Mouse (Mus musculus): Measurements from ENCODE around the gene Zfp260. TPM values are rescaled to one million over a fixed set of nuclear protein-coding genes. Genes with fewer than 3 reads are reported as not detected.
"Not testable (repeated sequence)": the region's sequence is repeated elsewhere in the genome, so short reads cannot be mapped to it uniquely, and the experiment has no call there.

Zfp260 gene
- polyA plus RNA-seq, 1 experiment from 2014 or later, result 120 TPM

GRCm38 (mm10) chr7:30093918-30094415 is 610 bp upstream of the Zfp260 start:
- H3K4me2 ChIP-seq, result peak overlapping the region; percentile 79
- H3K4me3 ChIP-seq (ENCODE audit: low read depth, low read length), result peak overlapping the region; percentile 51
- H3K9ac ChIP-seq, result peak overlapping the region; percentile 71; the same call in 1 of the 2 replicates
- no peak for DNase-seq
- H3K27ac ChIP-seq (ENCODE audit: low read depth), result 0 out of 2 replicates have a peak overlapping the region, but pooled peaks have one; percentile 42
- ATAC-seq (ENCODE audit: insufficient read depth), result no peak
- no peaks in the 10 kb centered on the region for H3K27me3 ChIP-seq (ENCODE audit: insufficient read depth, low read length)
- WGBS, result 71% methylated on average over 6 of the region's 6 CpGs
- 0 out of 2 replicates have a peak, but pooled peaks cover 4% of the 10 kb centered on the region for H3K4me1 ChIP-seq (ENCODE audit: insufficient read depth)
- TF ChIP-seq CTCF (IDR thresholded peaks at IDR 0.05; ENCODE audit: low read depth), result no peak
- no peaks in the 10 kb centered on the region for H3K9me3 ChIP-seq (ENCODE audit: low read depth, low read length)
- H3K36me3 ChIP-seq (ENCODE audit: insufficient read depth), result peaks cover 10% of the 10 kb centered on the region

DNA sequence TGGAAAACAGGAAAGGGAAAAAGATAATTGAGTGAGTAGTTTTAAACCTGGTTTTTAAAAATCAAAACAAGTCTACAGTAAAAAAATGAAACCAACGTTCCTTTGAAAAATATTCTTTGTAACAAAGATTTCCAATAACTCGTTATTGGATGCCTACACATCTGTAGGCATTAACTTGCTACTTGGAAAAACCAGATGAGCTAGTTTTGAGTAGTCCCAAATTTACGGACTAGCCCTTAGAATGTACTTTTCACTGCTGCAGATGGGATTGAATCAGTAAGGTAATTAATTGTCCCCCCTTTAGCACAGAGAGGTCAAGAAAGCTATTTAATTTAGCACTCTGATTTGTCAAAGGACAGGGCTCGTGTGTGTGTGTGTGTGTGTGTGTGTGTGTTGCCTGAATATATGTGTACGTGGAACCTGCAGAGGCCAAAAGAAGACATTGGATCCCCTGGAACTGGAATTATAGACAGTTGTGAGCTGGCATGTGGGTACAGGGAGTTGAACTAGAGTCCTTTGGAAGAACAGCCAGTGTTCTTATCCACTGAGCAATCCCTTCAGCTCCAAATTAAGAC is 1.1 kb downstream of the Zfp260 start:
- 3% methylated on average over 5 of the region's 5 CpGs for WGBS
- ATAC-seq (ENCODE audit: insufficient read depth) (no peak), DNase-seq (peak; percentile 52)
- peak overlapping the region; percentile 79 for H3K4me2 ChIP-seq
- H3K9ac ChIP-seq, result peak overlapping the region; percentile 71
- H3K4me3 ChIP-seq (ENCODE audit: low read depth, low read length), result peak overlapping the region; percentile 51
- TF ChIP-seq CTCF (IDR thresholded peaks at IDR 0.05; ENCODE audit: low read depth), result no peak
- no peaks in the 10 kb centered on the region for H3K4me1 ChIP-seq (ENCODE audit: insufficient read depth)
- no peaks in the 10 kb centered on the region for H3K27me3 ChIP-seq (ENCODE audit: insufficient read depth, low read length)
- H3K9me3 ChIP-seq (ENCODE audit: low read depth, low read length), result no peaks in the 10 kb centered on the region
- H3K27ac ChIP-seq (ENCODE audit: low read depth), result peak overlapping the region; percentile 95
- H3K36me3 ChIP-seq (ENCODE audit: insufficient read depth), result peaks cover 26% of the 10 kb centered on the region

DNA sequence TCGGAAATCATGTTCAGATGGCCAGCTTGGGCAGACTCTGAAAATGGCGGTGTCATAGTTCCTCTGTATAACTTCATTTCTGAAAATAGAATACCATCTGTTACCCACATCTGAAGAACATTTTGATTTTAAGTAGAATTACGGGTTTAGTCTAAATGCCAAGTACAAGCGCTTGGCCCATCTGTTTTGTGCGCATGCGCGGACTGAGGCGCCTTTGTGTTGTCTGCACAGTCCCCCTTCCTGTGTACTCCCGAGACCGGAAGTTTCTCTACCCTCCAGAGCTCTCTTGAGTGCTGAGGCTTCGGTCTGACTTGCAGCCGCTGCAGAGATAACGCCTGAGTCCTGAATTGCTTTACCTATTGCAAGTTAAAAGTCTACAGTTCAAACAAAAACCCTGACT is 4.7 kb downstream of the Zfp260 start:
- TF ChIP-seq CTCF (IDR thresholded peaks at IDR 0.05; ENCODE audit: low read depth), result no peak
- no peak overlapping the region for H3K9ac ChIP-seq

DNA sequence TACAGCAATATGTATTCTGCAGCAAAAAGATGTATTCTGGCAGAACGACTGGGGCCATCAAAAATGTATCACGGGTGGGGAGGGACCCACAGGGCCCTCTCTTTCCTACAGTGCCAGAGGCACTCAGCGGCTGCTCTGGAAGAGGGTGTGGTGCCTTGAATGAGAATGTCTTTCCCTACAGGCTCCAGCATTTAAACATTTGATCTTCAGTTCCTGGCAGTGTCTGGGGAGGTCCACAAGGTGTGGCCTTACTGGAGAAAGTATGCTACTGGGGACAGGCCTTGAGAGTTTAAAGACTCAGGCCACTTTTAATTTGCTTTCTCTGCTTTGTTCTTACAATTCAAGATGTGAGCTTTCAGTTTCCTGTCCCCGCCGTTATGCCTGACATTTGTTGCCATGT is 21.5 kb downstream of the Zfp260 start:
- Histone ChIP-seq H3K36me3 (ENCODE audit: insufficient read depth) (no peaks in the 10 kb centered on the region), H3K4me2 (no peak overlapping the region), H3K4me1 (ENCODE audit: insufficient read depth) (no peaks in the 10 kb centered on the region), H3K9ac (no peak overlapping the region), H3K27me3 (ENCODE audit: insufficient read depth, low read length) (no peaks in the 10 kb centered on the region), H3K9me3 (ENCODE audit: low read depth, low read length) (peaks cover 7% of the 10 kb centered on the region; the same call in 1 of the 2 replicates), H3K27ac (ENCODE audit: low read depth) (no peak overlapping the region), H3K4me3 (ENCODE audit: low read depth, low read length) (no peak overlapping the region)
- ATAC-seq (ENCODE audit: insufficient read depth), result no peak
- DNase-seq, result no peak
- WGBS, result 90% methylated on average over 5 of the region's 5 CpGs
- TF ChIP-seq CTCF (IDR thresholded peaks at IDR 0.05; ENCODE audit: low read depth), result no peak

More for the DNA sequence above, 4.7 kb downstream of the Zfp260 start:
- WGBS, result 94% methylated on average over 13 of the region's 13 CpGs
- H3K27ac ChIP-seq (ENCODE audit: low read depth), result no peak overlapping the region
- no peak overlapping the region for H3K4me2 ChIP-seq
- DNase-seq (no peak), ATAC-seq (ENCODE audit: insufficient read depth) (no peak)
- peaks cover 18% of the 10 kb centered on the region for H3K9me3 ChIP-seq (ENCODE audit: low read depth, low read length)
- no peaks in the 10 kb centered on the region for H3K27me3 ChIP-seq (ENCODE audit: insufficient read depth, low read length)
- no peaks in the 10 kb centered on the region for H3K4me1 ChIP-seq (ENCODE audit: insufficient read depth)
- peaks cover 59% of the 10 kb centered on the region for H3K36me3 ChIP-seq (ENCODE audit: insufficient read depth)
- no peak overlapping the region for H3K4me3 ChIP-seq (ENCODE audit: low read depth, low read length)

DNA sequence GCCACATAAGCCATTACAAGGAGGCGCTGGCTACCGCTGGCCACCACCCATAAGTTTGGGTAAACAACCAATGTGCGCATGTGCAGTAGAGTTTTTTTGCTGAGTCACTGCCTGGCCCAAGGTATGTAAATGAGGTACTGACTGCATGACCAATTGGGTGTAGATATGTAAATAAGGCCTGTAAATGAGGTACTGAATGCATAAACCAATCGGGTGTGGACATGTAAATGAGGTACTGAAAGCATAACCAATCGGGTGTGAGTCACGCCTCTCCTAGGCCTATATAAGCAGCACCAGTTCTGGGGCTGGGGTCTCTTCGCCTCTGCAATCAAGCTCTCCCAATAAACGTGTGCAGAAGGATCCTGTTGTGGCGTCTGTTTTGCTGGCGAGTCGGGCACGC is 23.4 kb downstream of the Zfp260 start:
- ATAC-seq (ENCODE audit: insufficient read depth); H3K4me1 ChIP-seq (ENCODE audit: insufficient read depth); H3K27ac ChIP-seq (ENCODE audit: low read depth); H3K27me3 ChIP-seq (ENCODE audit: insufficient read depth, low read length); H3K9ac ChIP-seq; H3K36me3 ChIP-seq (ENCODE audit: insufficient read depth); DNase-seq; H3K4me2 ChIP-seq; H3K9me3 ChIP-seq (ENCODE audit: low read depth, low read length); H3K4me3 ChIP-seq (ENCODE audit: low read depth, low read length): not testable (repeated sequence)
- 92% methylated on average over 12 of the region's 12 CpGs for WGBS

- peak within 1 kb of the TSS; percentile 71 for H3K4me3 ChIP-seq (ENCODE audit: low read depth, low read length)
These were observed 27.0 kb downstream of the Zfp260 start, which contains the start of gene Zfp382 for GRCm38 (mm10) chr7:30121308-30122187. Gene Zfp382, plus strand, starts transcription at chr7:30121942.

DNA sequence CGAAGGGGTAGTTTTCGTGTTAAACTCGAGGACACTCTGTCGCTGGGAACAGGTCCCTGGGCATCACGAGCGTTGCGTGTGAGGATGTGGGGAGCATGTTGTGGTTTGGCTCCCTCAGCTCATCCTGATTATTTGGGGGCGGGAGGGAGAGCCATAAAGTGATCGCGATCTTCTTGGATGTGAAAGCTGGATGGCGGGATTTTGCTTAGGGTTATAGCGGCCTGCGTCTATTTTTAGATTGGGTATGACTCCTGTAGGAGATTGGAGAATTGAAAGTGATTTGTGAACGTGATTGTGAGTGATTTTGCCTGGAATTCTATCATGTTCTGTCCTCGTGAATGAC is 27.6 kb downstream of the Zfp260 start:
- H3K27ac ChIP-seq (ENCODE audit: low read depth), result peak overlapping the region; percentile 90; the same call in 1 of the 2 replicates
- no peak for TF ChIP-seq CTCF (IDR thresholded peaks at IDR 0.05; ENCODE audit: low read depth)
- H3K4me3 ChIP-seq (ENCODE audit: low read depth, low read length), result peak overlapping the region; percentile 71
- H3K4me2 ChIP-seq, result peak overlapping the region; percentile 90
- H3K36me3 ChIP-seq (ENCODE audit: insufficient read depth), result peaks cover 15% of the 10 kb centered on the region
- no peaks in the 10 kb centered on the region for H3K9me3 ChIP-seq (ENCODE audit: low read depth, low read length)
- H3K27me3 ChIP-seq (ENCODE audit: insufficient read depth, low read length), result no peaks in the 10 kb centered on the region
- peak; percentile 65 for DNase-seq
- 3% methylated on average over 15 of the region's 15 CpGs for WGBS
- no peak; the same call in 1 of the 2 replicates for ATAC-seq (ENCODE audit: insufficient read depth)
- peak overlapping the region; percentile 77 for H3K9ac ChIP-seq
- no peaks in the 10 kb centered on the region for H3K4me1 ChIP-seq (ENCODE audit: insufficient read depth)

More at GRCm38 (mm10) chr7:30121308-30122187, 27.0 kb downstream of the Zfp260 start, which contains the start of gene Zfp382:
- Histone ChIP-seq H3K9me3 (ENCODE audit: low read depth, low read length) (no peaks in the 10 kb centered on the region), H3K27me3 (ENCODE audit: insufficient read depth, low read length) (no peaks in the 10 kb centered on the region), H3K27ac (ENCODE audit: low read depth) (peak within 1 kb of the TSS; percentile 90), H3K9ac (peak within 1 kb of the TSS; percentile 77), H3K4me1 (ENCODE audit: insufficient read depth) (no peaks in the 10 kb centered on the region), H3K4me2 (peak within 1 kb of the TSS; percentile 90), H3K36me3 (ENCODE audit: insufficient read depth) (peaks cover 9% of the 10 kb centered on the region; the same call in 1 of the 2 replicates)
- no peak for TF ChIP-seq CTCF (IDR thresholded peaks at IDR 0.05; ENCODE audit: low read depth)
- DNase-seq (peak; percentile 97), ATAC-seq (ENCODE audit: insufficient read depth) (peak; percentile 98)
- WGBS, result under 1% methylated on average over 61 of the region's 61 CpGs

Measured in lung, embryonic 14.5 days (tissue).